Mouse (Mus musculus): Measurements from ENCODE around the gene Nlgn3.
"Not testable (repeated sequence)": the region's sequence is repeated elsewhere in the genome, so short reads cannot be mapped to it uniquely, and the experiment has no call there.

Nlgn3 gene

GRCm38 (mm10) chrX:101300427-101301030, 1.6 kb downstream of the Nlgn3 start:
- DNase-seq (ENCODE audit: low spot score in 2 of 2) = no peak

DNA sequence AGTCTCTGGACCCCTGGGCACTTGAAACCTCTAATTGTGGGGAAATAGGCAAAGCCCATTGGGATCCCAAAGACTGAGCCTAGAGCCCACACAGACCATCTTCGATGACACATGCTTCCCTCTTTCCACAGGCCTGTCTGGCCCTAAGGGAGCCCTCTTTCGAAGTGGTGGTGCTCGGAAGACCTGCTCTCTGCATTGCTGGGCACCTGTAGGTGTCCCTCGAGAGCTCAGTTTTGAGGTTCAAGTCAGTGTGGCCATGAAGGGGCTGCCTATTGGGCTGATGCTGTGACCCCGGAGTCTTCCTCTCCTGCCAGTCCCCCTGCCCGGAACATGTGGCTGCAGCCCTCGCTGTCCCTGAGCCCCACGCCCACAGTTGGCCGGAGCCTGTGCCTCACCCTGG, 2.7 kb downstream of the Nlgn3 start:
- no peak for DNase-seq (ENCODE audit: low spot score in 2 of 2)

DNA sequence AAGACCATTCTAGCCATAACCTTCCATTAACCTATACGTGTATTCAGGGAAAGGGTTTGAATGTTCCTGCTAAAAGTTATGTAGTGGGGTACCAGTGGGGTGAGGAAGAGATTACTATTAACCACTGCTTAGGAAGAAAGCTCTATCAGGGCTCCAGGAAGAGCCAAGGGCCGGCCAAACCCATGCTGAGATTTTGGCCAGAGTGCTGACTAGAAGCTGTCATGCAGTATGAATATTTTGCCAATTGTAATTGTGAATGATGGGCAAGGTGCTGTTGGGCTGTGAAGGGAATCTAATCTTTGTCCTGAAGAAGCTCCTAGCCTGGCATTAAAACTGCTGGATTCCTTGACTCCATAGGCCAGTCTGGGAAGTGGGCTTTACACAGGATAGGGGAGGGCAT, 5.7 kb downstream of the Nlgn3 start:
- DNase-seq (ENCODE audit: low spot score in 2 of 2) = no peak

DNA sequence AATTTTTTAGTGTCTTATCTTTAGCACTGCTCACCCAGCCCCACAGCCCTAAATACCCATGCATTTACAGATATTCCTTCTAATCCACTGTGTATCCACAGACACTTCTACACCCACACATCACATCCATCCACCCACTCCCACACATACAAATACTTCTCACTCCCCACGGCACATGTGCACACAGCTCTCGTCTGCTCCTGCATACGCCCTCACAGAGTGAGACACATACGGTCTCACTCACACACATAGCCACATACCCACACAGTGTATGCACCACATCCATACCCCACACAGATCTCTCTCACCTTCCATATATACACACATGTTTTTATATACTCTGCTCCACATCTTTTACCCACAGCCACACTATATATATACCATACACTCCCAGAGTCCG, 10.3 kb downstream of the Nlgn3 start:
- DNase-seq (ENCODE audit: low spot score in 2 of 2) = no peak

DNA sequence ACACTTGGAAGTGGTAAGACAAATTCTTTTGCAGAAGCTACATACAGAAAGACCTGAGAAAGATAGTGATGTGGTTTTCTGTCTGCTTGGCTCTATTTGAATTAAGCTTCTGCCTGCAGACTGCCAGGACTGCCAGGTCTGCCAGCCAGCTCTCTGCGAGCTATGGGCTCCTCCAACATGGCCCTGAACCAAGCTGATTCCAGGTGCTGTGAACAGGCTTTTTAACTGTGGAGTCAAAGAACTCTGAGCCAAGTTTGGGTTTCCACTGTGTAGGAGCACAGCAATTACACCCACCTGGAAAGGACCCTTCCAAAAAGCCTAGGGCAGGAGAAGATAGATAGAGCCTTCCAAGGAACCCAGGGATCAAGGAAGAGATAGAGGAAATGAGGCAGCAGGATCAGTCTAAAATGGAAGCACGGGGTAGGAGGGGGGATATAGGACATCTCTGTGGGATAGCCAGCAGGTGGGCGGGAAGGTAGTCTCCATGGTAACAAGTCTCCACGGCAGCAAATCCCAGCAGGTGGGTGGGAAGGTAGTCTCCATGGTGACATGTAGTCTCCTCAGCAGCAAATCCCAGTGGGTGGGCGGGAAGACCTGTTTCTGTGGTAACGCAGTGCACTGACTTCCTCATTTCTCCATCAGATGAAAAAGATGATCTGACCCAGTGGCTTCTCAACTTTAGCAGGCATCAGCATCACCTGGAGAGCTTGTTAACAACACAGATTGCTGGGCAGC, 14.8 kb downstream of the Nlgn3 start:
- peak; percentile 67 to 85 for DNase-seq (ENCODE audit: low spot score in 2 of 2)

DNA sequence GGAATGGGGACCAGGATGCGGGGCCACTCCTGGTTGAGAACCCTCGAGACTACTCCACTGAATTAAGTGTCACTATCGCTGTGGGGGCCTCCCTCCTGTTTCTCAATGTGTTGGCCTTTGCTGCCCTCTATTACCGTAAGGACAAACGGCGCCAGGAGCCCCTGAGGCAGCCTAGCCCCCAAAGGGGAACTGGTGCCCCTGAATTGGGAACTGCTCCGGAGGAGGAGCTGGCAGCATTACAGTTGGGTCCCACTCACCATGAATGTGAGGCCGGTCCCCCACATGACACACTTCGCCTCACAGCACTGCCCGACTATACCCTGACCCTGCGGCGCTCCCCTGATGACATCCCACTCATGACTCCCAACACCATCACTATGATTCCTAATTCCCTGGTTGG, 20.8 kb downstream of the Nlgn3 start:
- DNase-seq (ENCODE audit: low spot score in 2 of 2) = no peak

GRCm38 (mm10) chrX:101325989-101326899, 27.3 kb downstream of the Nlgn3 start:
- DNase-seq (ENCODE audit: low spot score in 2 of 2) = no peak

- peak in 1 of 2 experiments; percentile 48 for DNase-seq (ENCODE audit: low spot score in 2 of 2)
Measured at GRCm38 (mm10) chrX:101329372-101330028, 30.5 kb downstream of the Nlgn3 start.

- no peak for DNase-seq (ENCODE audit: low spot score in 2 of 2)
Measured at GRCm38 (mm10) chrX:101332031-101332374, 33.0 kb downstream of the Nlgn3 start.

DNA sequence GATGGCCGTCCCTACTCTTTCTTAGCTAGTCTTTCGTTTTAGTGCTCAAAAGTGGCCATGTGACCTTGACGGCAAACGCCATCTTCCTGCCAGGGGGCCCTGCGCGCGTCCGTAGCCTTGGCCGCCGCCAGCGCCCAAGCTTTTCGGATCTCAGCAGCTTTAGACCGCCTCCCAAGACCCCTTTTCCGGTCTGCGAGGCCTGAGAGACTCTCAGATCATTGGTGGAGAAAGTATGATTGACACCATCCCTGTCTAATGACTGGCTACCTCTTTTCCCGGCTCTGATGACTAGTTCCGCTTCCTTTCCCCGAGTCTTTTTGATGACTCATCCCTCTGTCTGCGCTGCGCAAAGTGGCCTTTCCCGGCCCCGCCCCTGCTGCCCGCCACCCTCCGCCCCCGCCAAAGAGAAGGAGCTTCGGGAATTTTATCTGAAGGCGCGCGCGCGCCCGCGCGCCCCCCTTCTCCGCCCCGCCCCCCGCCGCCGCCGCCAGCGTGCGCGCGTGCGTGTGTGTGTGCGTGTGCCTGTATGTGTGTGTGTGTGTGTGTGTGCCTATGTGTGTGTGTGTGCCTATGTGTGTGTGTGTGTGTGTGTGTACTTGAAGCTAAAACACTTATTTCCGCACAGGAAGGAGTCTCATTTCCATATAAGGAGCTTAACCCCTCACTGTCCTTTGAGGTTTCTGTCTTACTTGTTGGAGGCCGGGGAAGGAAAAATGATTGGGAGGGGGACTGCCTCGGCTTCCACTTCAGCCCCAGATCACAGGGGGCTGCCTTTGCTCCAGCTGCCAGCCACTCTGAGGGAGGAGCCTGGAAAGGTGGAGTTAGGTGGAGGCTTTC, 33.6 kb downstream of the Nlgn3 start:
- DNase-seq (ENCODE audit: low spot score in 2 of 2) = peak; percentile 84 to 89

DNA sequence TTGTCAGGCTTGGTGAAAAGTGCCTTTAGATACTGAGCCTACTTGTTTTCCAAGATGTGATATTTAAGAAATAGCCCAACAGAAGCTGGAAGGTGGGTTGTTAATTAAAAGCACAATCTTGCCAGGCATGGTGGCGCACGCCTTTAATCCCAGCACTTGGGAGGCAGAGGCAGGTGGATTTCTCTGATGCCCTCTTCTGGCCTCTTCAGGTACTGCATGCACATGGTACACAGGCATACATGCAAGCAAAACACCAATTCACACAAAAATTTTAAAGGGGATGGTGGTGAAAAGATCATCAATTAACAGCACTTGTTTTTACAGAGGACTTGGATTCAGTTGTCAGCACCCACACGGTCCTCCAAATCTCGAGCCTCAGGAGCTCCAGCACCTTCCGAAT, 35.6 kb downstream of the Nlgn3 start:
- no peak for DNase-seq (ENCODE audit: low spot score in 2 of 2)

GRCm38 (mm10) chrX:101338666-101339065, 39.7 kb downstream of the Nlgn3 start:
- no peak for DNase-seq (ENCODE audit: low spot score in 2 of 2)

- not testable (repeated sequence) for DNase-seq (ENCODE audit: low spot score in 2 of 2)
Measured at GRCm38 (mm10) chrX:101342837-101343236, 43.9 kb downstream of the Nlgn3 start.

- DNase-seq (ENCODE audit: low spot score in 2 of 2) = no peak
Measured at GRCm38 (mm10) chrX:101345456-101345855, 46.5 kb downstream of the Nlgn3 start.

DNA sequence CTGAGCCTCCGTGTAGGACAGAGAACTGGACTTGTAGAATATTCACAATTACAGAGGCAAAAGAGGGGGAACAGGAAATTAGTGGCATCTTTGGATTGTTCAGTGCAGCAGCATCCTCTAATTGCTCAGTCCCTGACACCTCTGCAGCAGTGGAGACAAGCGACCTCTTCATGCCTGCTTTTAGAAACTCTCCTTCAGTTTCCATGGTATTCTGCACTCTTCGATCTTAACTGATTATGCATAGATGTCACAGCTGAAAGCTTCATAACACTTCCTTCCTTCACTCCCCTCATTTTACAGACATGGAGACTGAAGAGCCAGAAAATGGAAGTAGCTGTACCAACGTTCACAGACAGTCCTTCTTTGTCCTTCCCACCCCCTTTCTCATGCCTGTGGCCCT, 47.5 kb downstream of the Nlgn3 start:
- DNase-seq (ENCODE audit: low spot score in 2 of 2) = no peak

DNA sequence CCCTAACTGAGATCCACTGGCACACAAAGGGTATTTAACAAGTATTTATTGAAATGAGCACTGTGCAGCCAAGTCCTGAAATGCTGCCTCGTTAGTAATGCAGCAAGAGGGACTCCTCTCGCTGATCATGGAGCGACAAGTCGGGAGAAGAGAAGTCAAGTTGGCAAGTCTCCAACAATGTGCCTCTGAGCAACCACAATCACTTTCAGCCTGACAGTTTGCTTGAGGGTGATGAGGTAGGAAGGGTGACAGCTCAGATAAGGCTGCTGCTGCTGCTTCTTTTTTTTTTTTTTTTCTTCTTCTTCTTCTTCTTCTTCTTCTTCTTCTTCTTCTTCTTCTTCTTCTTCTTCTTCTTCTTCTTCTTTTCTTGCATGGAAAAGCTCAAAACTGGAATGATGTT, 52.2 kb downstream of the Nlgn3 start:
- DNase-seq (ENCODE audit: low spot score in 2 of 2) = no peak

- not testable (repeated sequence) for DNase-seq (ENCODE audit: low spot score in 2 of 2)
Measured at GRCm38 (mm10) chrX:101358902-101359301, 59.9 kb downstream of the Nlgn3 start.

- no peak for DNase-seq (ENCODE audit: low spot score in 2 of 2)
Measured at GRCm38 (mm10) chrX:101369001-101369400, 70.0 kb downstream of the Nlgn3 start.

DNA sequence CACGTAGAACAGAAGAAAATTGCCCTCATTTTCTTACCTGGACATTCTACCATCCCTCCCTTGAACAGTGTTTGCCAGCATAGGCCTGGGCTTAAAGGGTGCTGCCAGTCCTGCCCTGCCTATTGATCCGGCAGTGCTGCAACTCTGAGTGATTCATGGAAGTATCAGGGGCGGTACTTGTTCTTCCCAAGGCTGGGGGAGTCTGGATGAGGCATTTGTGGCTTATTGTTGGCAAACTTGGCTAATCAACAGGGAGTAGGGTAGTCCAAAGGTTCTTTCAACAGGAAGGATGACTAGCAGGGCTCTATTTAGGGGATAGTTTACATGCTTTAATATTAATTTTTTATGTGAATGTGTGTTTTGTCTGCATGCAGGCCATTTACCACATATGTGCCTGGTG, 71.6 kb downstream of the Nlgn3 start:
- DNase-seq (ENCODE audit: low spot score in 2 of 2) = no peak

GRCm38 (mm10) chrX:101372946-101373345, 74.0 kb downstream of the Nlgn3 start:
- no peak for DNase-seq (ENCODE audit: low spot score in 2 of 2)

All from frontal cortex, postnatal 10 days (tissue).